Mouse (Mus musculus) olfactory bulb, adult 2 months (tissue): ENCODE data around the gene Hira. TPM values are rescaled to one million over a fixed set of nuclear protein-coding genes. Genes with fewer than 3 reads are reported as not detected.

Experiments
- H3K27ac ChIP-seq: fragments of 200-500 bp; 2 replicates; pipeline ENCODE4 v1.5.1; 2012; ENCODE audit warnings: low read depth, low read length; ENCODE audit not compliant: insufficient read depth
- H3K4me1 ChIP-seq: fragments of 200-500 bp; 2 replicates; pipeline ENCODE4 v1.6.1; 2012; ENCODE audit warnings: low read length; ENCODE audit not compliant: control insufficient read depth, insufficient read depth
- H3K4me3 ChIP-seq: fragments of 200-500 bp; 2 replicates; pipeline ENCODE4 v1.5.1; 2012; ENCODE audit warnings: mild to moderate bottlenecking, low read depth, low read length, moderate library complexity; ENCODE audit not compliant: insufficient read depth
- CTCF ChIP-seq: fragments of 200-500 bp; IDR thresholded peaks from 2 replicates; pipeline ENCODE4 v1.5.1; 2012; ENCODE audit warnings: low read depth, mild to moderate bottlenecking, low read length, moderate library complexity; ENCODE audit not compliant: insufficient read depth
- POLR2A ChIP-seq: fragments of 200-500 bp; IDR thresholded peaks from 2 replicates; pipeline ENCODE4 v1.6.1; 2012; ENCODE audit warnings: mild to moderate bottlenecking, low read depth, low read length, moderate library complexity; ENCODE audit not compliant: insufficient read depth
- WGBS: fragments of 180-500 bp; shearing (Covaris S2); methylation state at CpG from one replicate; pipeline ENCODE4 v1.1.7; 2018; 5-methylcytosine and 5-hydroxymethylcytosine counted together
- polyA plus RNA-seq: library from polyadenylated mRNA; stranded (reverse); fragments of >200 nt; gene quantifications from 2 replicates; pipeline ENCODE4 v1.2.4, GENCODE M21; 2012; ENCODE audit warnings: low replicate concordance; ENCODE audit not compliant: missing spikeins, insufficient read depth, insufficient read length

The Hira gene
- polyA plus RNA-seq, 1 experiment = not detected

DNA sequence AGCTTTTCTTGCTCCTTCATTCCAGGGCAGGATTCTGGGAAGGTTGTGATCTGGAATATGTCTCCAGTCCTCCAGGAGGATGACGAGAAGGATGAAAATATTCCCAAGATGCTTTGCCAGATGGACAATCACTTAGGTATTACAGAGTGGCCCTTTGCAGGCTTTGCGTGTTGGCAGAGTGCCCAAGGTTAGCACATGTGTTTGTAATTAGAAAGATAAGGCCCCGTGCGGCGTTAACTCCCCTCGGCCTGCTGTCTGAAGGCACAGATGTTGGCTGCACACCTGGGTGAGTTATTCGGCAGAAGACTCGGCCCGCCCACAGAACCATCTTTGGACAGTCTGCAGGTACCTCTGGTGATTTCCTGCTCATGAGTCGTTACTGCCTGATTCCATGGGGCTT is 19.6 kb downstream of the Hira start:
- Histone ChIP-seq H3K4me1 (no peaks in the 10 kb centered on the region), H3K4me3 (no peak overlapping the region), H3K27ac (no peak overlapping the region)
- TF ChIP-seq CTCF = no peak
- TF ChIP-seq POLR2A = no peak
- WGBS = 79% methylated on average over 10 of the region's 10 CpGs

GRCm38 (mm10) chr16:18905648-18906047 is 28.8 kb downstream of the Hira start:
- Histone ChIP-seq H3K27ac (no peak overlapping the region), H3K4me3 (no peak overlapping the region), H3K4me1 (no peaks in the 10 kb centered on the region)
- TF ChIP-seq POLR2A = no peak
- no peak for TF ChIP-seq CTCF
- whole genome bisulfite sequencing = 90% methylated on average over 1 of the region's 1 CpGs

- no peak overlapping the region for H3K27ac ChIP-seq
- WGBS = 95% methylated on average over 4 of the region's 4 CpGs
- no peak overlapping the region for H3K4me3 ChIP-seq
- TF ChIP-seq CTCF (no peak), POLR2A (no peak)
- H3K4me1 ChIP-seq = no peaks in the 10 kb centered on the region
These were observed 39.2 kb downstream of the Hira start for GRCm38 (mm10) chr16:18916064-18916463.

DNA sequence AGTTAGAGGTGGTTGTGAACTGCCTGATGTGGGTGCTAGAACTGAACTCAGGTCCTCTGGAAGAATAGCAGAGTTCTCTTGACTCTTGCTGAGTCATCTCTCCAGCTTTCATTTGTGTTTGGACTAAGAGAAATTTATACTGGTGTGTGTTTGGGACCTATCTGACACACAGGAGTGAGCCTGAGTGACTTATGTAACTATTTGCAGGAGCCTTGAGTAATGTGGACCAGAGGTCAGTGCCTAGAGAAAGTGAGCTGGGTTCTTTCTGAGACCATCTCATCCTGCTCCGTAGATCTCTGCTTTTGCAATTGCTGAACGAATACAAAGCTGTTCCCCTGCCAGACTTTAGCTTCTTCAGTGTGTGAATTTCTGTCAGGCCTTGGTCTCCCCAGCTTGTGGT is 44.9 kb downstream of the Hira start:
- Histone ChIP-seq H3K4me3 (no peak overlapping the region), H3K4me1 (no peaks in the 10 kb centered on the region), H3K27ac (no peak overlapping the region)
- no peak for TF ChIP-seq POLR2A
- no peak for TF ChIP-seq CTCF
- WGBS = 97% methylated on average over 2 of the region's 2 CpGs

DNA sequence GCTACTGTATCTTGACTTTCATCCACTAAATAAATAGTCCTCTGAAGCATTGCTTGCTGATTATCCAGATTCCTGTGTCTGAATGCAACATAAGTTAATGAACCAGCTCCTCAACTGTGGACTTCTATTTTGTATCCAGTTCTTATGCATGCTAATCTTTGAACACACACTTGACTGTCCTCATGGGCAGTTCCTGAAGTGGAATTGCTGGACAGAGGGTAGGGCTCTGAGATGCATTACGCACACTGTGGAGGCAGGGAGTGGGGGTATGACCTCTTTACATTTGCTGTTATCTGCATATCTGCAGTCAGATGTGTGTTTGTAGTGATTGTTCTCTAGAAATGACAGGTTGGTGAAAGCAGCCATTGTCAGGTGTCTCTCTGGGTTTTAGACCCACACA is 51.1 kb downstream of the Hira start:
- 100% methylated on average over 1 of the region's 1 CpGs for WGBS
- Histone ChIP-seq H3K27ac (no peak overlapping the region), H3K4me1 (no peaks in the 10 kb centered on the region), H3K4me3 (no peak overlapping the region)
- TF ChIP-seq CTCF (no peak), POLR2A (no peak)

DNA sequence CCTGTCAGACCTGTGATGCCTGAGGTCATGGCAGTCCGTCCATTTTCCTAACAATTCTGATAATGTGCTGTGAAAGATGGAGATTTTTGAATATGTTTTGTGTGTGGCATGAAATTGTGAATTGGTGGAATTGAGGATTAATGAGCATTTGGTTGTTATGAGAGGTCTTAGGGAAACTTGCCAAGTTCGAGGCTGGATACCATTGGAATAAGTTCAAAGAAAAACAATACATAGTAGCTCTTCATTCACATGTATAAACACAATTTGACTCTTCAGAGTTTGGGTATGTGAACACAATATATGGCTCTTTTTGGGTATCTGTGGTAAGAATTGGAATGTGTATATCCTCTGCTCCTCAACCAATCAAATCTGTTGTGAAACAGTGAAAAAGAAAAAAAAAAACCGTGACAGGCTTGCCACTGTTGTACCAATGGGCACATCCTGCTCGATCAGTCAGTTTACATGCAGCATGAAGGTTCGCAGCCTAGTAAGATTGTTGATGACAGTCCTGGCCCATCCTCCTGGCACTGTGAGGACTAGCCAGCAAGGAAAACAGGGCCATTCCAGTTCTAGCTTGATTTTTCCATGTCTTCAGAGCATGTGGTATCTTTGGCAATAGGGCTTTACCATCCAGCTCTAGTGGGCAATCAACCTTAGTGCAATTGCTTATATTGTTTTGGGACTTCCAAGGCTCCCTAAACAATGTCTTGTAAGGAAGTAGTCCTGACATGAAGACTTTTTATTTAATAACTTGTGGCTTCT is 61.7 kb downstream of the Hira start:
- Histone ChIP-seq H3K27ac (no peak overlapping the region), H3K4me1 (no peaks in the 10 kb centered on the region), H3K4me3 (no peak overlapping the region)
- TF ChIP-seq CTCF = no peak
- no peak for TF ChIP-seq POLR2A
- WGBS = 71% methylated on average over 5 of the region's 5 CpGs

DNA sequence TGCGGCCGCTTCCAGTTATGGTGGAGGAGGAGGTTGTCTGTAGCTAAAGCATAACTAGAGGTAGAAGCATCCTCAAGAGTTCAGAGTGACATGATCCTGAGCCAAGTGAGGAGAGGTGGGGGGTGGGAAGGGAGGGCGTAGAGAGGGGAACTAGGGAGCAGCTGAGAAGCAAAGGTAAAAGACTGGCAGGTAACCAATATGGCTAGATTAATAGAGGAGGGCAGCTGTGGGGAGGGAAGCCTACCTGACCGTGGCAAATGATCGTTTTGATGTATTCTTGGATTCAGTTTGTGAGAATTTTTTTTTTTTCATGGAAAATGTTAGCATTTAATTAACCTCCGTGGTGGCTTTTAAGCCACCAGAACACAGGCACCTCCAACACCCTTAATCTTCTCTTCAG is 67.1 kb downstream of the Hira start:
- TF ChIP-seq POLR2A (no peak), CTCF (no peak)
- WGBS = 90% methylated on average over 6 of the region's 6 CpGs
- Histone ChIP-seq H3K27ac (no peak overlapping the region), H3K4me1 (no peaks in the 10 kb centered on the region), H3K4me3 (no peak overlapping the region)

DNA sequence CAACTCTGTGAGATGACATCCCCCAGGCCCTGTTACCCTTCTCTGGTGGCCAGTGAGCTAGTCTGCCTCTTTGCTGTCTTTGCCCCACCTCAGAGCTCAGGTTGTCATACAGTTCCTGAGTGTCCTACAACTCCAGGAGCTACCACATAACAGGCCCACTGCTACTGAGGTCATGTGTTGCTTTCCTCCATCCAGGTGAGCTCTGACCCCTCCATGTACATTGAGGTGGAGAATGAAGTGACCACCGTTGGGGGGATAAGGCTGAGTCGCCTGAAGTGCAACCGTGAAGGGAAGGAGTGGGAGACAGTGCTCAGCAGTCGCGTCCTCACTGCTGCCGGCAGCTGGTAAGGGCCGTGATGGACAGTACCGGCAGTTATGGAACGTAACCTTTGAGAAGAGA is 72.1 kb downstream of the Hira start:
- Histone ChIP-seq H3K27ac (no peak overlapping the region), H3K4me3 (no peak overlapping the region), H3K4me1 (no peaks in the 10 kb centered on the region; the same call in 1 of the 2 replicates)
- TF ChIP-seq CTCF (no peak), POLR2A (no peak)
- WGBS = 98% methylated on average over 9 of the region's 9 CpGs

GRCm38 (mm10) chr16:18950351-18950750 is 73.5 kb downstream of the Hira start:
- H3K27ac ChIP-seq = no peak overlapping the region
- H3K4me3 ChIP-seq = no peak overlapping the region
- no peaks in the 10 kb centered on the region; the same call in 1 of the 2 replicates for H3K4me1 ChIP-seq
- 91% methylated on average over 2 of the region's 2 CpGs for WGBS
- TF ChIP-seq POLR2A (no peak), CTCF (no peak)
